Mouse (Mus musculus) hindbrain, embryonic 14.5 days (tissue): ENCODE measurements at regions not wholly inside any gene's neighbourhood (a gene's known extent, or its start where the extent isn't known, plus 50 kb on each side); places are given as distances from the start of the nearest gene placed in this dataset.

Source experiments
- ATAC-seq: fragments of 200-750 bp; cut with Nextera tagmentation; 2 replicates; pipeline ENCODE4 v1.8.0; 2017; ENCODE audit warnings: moderate number of reproducible peaks, mild to moderate bottlenecking, moderate TSS enrichment, moderate library complexity; ENCODE audit not compliant: low FRiP score
- DNase-seq: peaks from one replicate; pipeline ENCODE4 v3.0.0-alpha.2; 2015; ENCODE audit warnings: low spot score
- H3K27ac ChIP-seq: fragments of 300-500 bp; sonication (generic); 2 replicates; pipeline ENCODE4 v1.5.1; 2014; ENCODE audit warnings: mild to moderate bottlenecking, moderate library complexity
- H3K27me3 ChIP-seq: fragments of 300-500 bp; sonication (generic); 2 replicates; pipeline ENCODE4 v1.6.1; 2014; ENCODE audit warnings: mild to moderate bottlenecking, low read length, mixed read lengths; ENCODE audit not compliant: control insufficient read depth, insufficient read depth
- H3K36me3 ChIP-seq: fragments of 300-500 bp; sonication (generic); replicated peaks from 2 replicates; pipeline ENCODE4 v1.6.1; 2014; ENCODE audit not compliant: control insufficient read depth, insufficient read depth
- H3K4me1 ChIP-seq: fragments of 300-500 bp; sonication (generic); replicated peaks from 2 replicates; pipeline ENCODE4 v1.6.1; 2014; ENCODE audit warnings: antibody characterized with exemption, low read length, mixed read lengths; ENCODE audit not compliant: control insufficient read depth, insufficient read depth
- H3K4me2 ChIP-seq: fragments of 300-500 bp; sonication (generic); replicated peaks from 2 replicates; pipeline ENCODE4 v1.6.1; 2014; ENCODE audit warnings: mild to moderate bottlenecking, moderate library complexity
- H3K4me3 ChIP-seq: fragments of 300-500 bp; sonication (generic); replicated peaks from 2 replicates; pipeline ENCODE4 v1.5.1; 2014; ENCODE audit warnings: mild to moderate bottlenecking, low read length
- H3K9ac ChIP-seq: fragments of 300-500 bp; sonication (generic); 2 replicates; pipeline ENCODE4 v1.6.1; 2014
- H3K9me3 ChIP-seq: fragments of 300-500 bp; sonication (generic); 2 replicates; pipeline ENCODE4 v1.6.1; 2016; ENCODE audit warnings: low read length; ENCODE audit not compliant: control insufficient read depth
- WGBS: fragments of 180-500 bp; shearing (Covaris S2); extraction: QIAGEN DNeasy Blood & Tissue Kit; methylation state at CpG from one replicate; pipeline ENCODE4 v1.1.7; 2014; 5-methylcytosine and 5-hydroxymethylcytosine counted together

GRCm38 (mm10) chr15:96751243-96752061 is 51.9 kb upstream of the Slc38a2 start:
- Histone ChIP-seq H3K4me1 (no peaks in the 10 kb centered on the region), H3K4me3 (no peak overlapping the region), H3K36me3 (no peaks in the 10 kb centered on the region), H3K4me2 (no peak overlapping the region), H3K27me3 (no peaks in the 10 kb centered on the region), H3K27ac (no peak overlapping the region), H3K9ac (no peak overlapping the region), H3K9me3 (no peaks in the 10 kb centered on the region)
- no peak for DNase-seq
- ATAC-seq, result no peak
- 90% methylated on average over 13 of the region's 13 CpGs for WGBS

DNA sequence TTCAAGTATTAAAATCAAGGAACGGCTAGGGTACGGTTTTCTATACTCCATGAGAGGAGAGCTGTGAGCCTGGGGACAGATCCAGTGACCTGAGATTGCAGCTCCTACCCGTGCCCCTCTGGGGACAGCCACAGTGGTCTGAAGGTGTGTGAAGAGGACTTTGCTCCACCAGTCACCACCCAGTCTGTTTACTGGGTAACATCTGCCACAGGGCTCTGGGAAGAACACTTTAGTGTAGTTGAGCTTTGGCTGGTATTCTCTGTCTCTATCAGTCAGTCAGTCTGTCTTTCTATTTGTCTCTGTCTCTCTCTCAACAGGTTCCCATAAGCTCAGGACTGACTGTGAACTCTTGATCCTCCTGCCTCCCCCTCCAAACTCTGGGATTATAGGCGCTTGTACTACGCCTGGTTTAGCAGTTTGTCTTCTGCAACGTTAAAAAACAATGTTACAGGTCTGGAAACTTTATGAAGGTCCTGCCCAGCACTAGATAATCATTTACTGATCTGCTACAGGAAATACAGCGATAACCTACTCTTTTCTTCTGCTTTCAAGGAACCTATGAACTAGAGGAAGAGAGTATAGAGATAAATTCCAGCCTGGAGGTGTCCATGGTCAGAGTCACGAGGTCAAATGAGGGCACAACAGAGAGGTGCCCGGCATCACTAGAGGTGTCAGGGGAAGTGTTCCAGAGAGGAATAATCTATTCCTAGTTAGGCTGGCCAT is 50.2 kb upstream of the Slc38a2 start:
- ATAC-seq, result no peak
- H3K27ac ChIP-seq, result no peak overlapping the region
- no peaks in the 10 kb centered on the region for H3K9me3 ChIP-seq
- no peak for DNase-seq
- no peak overlapping the region for H3K4me3 ChIP-seq
- 86% methylated on average over 9 of the region's 9 CpGs for WGBS
- no peaks in the 10 kb centered on the region for H3K36me3 ChIP-seq
- H3K27me3 ChIP-seq, result no peaks in the 10 kb centered on the region
- H3K9ac ChIP-seq, result no peak overlapping the region
- H3K4me1 ChIP-seq, result no peaks in the 10 kb centered on the region
- H3K4me2 ChIP-seq, result no peak overlapping the region
